In the genomic region with DNA sequence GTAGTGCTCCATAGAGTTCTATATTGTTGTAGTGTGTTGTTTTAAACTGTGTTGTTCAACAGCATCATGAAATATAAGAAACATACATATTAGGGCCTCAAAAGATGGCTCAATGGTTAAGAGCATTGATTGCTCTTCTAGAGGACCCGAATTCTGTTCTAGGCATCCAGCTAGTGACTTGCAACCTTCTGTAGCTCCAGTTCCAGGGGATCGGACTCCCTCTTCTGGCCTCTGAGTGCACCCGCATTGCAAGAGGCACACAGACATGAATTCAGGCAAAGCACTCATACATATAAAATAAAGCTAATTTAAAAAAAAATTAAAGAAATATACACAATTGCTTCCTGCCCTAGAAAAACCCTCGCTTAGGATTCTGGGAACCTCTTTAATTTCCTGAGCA, we compare ENCODE assay signal across 16 mouse cellular contexts.
"Had no signal": no experiment of that assay in that cellular context is flagged by ENCODE, and none has a peak within 500 bp of the region (broad histone marks: within the 10 kb centered on the region; RNA-seq: fewer than 3 reads in every experiment).

No protein-coding gene starts in this region.

- H3K9ac ChIP-seq: kidney, embryonic 15.5 days; limb, embryonic 13.5 days; midbrain, embryonic 12.5 days; neural tube, embryonic 13.5 days had no signal

- H3K9me3 ChIP-seq: kidney, embryonic 15.5 days; limb, embryonic 13.5 days; midbrain, embryonic 12.5 days; neural tube, embryonic 13.5 days had no signal

- H3K36me3 ChIP-seq: kidney, embryonic 15.5 days; limb, embryonic 13.5 days; midbrain, embryonic 12.5 days; neural tube, embryonic 13.5 days had no signal

- H3K27me3 ChIP-seq: kidney, embryonic 15.5 days; limb, embryonic 13.5 days; neural tube, embryonic 13.5 days had no signal

- H3K4me2 ChIP-seq: kidney, embryonic 15.5 days; limb, embryonic 13.5 days; liver, embryonic 11.5 days; midbrain, embryonic 12.5 days; neural tube, embryonic 13.5 days had no signal

- DNase-seq: kidney, adult 2 months; kidney, postnatal 25 days; layer of hippocampus, adult 9-11 months; layer of hippocampus, postnatal 36 days; left cerebral cortex, postnatal 4 days; lung, adult 18-20 months; retina, postnatal 1 day; right cerebral cortex, postnatal 14 days; thymus, adult 18-20 months; thymus, postnatal 14 days had no signal

- H3K4me1 ChIP-seq: kidney, embryonic 15.5 days; limb, embryonic 13.5 days; midbrain, embryonic 12.5 days; neural tube, embryonic 13.5 days had no signal

- H3K27ac ChIP-seq: kidney, embryonic 15.5 days; limb, embryonic 13.5 days; midbrain, embryonic 12.5 days; neural tube, embryonic 13.5 days had no signal

- H3K4me3 ChIP-seq: kidney, embryonic 15.5 days; limb, embryonic 13.5 days; midbrain, embryonic 12.5 days; neural tube, embryonic 13.5 days had no signal

- ATAC-seq: midbrain, embryonic 16.5 days had no signal
